Mouse (Mus musculus): Measurements from ENCODE around the gene Elmo1.

DNA sequence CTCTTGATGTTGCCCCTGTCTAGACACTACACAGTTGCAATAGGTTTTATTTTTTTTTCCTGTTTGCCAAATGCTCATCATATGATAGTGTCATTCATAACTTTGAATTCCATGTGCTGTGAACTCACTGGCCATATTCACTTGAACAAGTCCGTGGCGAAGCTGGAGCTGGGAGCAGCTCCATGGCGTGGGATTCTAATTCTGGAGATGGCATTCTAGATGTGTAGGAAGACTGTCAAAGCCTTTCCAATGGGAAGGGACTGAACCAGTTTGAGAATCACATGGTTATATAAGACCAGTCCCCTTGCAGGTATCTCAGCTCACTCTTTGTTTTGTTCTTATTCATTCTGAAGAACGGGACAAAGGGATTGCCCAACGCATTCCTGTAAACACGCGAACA is 211.4 kb downstream of the Elmo1 start:
- TF ChIP-seq CTCF (IDR thresholded peaks at IDR 0.05; ENCODE audit: borderline replicate concordance, control insufficient read depth, extremely low read depth, insufficient read depth, low read length, poor library complexity), result no peak
- TF ChIP-seq POLR2A (IDR thresholded peaks at IDR 0.05; ENCODE audit: control insufficient read depth, extremely low read depth, insufficient read depth, low read length, poor library complexity), result no peak

All from thymus, adult 2 months (tissue).